Mouse (Mus musculus): ENCODE measurements around the gene Il18bp.

- TF ChIP-seq CTCF (IDR thresholded peaks at IDR 0.05 in 2 of 3, conservative IDR thresholded peaks at IDR 0.05 in 1 of 3; ENCODE audit: control insufficient read depth in 1 of 3, insufficient read depth in 1 of 3, low read depth in 2 of 3, low read length in 3 of 3, poor library complexity in 1 of 3, severe bottlenecking in 1 of 3), result no peak
- TF ChIP-seq POLR2A (IDR thresholded peaks at IDR 0.05; ENCODE audit: control insufficient read depth in 1 of 2, insufficient read depth in 1 of 2, low read depth in 1 of 2, low read length in 2 of 2, poor library complexity in 1 of 2), result no peak
- TF ChIP-seq MAX (IDR thresholded peaks at IDR 0.05; ENCODE audit: low read length), result peak; percentile 73
- TF ChIP-seq GABPA (IDR thresholded peaks at IDR 0.05; ENCODE audit: low read depth, low read length), result no peak
- TF ChIP-seq SMC3 (IDR thresholded peaks at IDR 0.05; ENCODE audit: low read depth, low read length), result no peak
- no peak for TF ChIP-seq ELF1 (IDR thresholded peaks at IDR 0.05; ENCODE audit: low read depth, low read length)
- TF ChIP-seq MAFK (IDR thresholded peaks at IDR 0.05; ENCODE audit: borderline replicate concordance, low read depth, low read length), result no peak
- TF ChIP-seq POLR2AphosphoS2 (IDR thresholded peaks at IDR 0.05; ENCODE audit: low read length), result no peak
- TF ChIP-seq USF1 (IDR thresholded peaks at IDR 0.05; ENCODE audit: low read depth, low read length), result no peak
- TF ChIP-seq E2F4 (IDR thresholded peaks at IDR 0.05; ENCODE audit: borderline replicate concordance, low read depth, low read length), result no peak
- no peak for TF ChIP-seq TBP (IDR thresholded peaks at IDR 0.05; ENCODE audit: low read depth, low read length)
Measured at GRCm38 (mm10) chr7:102061353-102061752, 42.9 kb upstream of the Il18bp start.
